Mouse (Mus musculus) CD4-positive helper T cell, adult 2 months (primary cell): ENCODE results near the gene Ttc28.
A peak's percentile ranks its signal among the peaks of the same experiment; 100 is the strongest.

Experiments
- DNase-seq: peaks from one replicate; pipeline ENCODE4 v3.0.0-alpha.2; 2012; ENCODE audit warnings: low read depth, missing footprints, low spot score

Gene Ttc28

GRCm38 (mm10) chr5:111204976-111205586 lies 325.5 kb downstream of the Ttc28 start:
- DNase-seq = no peak

GRCm38 (mm10) chr5:111205817-111206216 lies 326.2 kb downstream of the Ttc28 start:
- no peak for DNase-seq

- peak; percentile 29 for DNase-seq
Measured at GRCm38 (mm10) chr5:111207924-111208659, 328.5 kb downstream of the Ttc28 start.

DNA sequence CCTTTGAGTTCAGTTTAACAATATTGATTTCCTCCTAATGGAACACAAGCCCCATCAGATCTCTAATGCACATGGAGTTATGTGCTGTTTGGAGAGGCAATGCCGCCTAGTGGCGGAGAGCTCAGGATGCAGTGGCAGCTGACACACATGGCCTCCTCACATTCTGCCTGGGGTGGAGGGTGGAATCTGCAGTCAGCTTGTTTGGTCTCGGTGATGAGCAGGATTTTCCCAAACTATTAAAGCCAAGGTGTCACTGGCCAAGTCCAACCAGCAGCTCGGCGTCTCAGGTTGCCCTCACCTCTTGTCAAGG lies 329.0 kb downstream of the Ttc28 start:
- DNase-seq = peak; percentile 54

DNA sequence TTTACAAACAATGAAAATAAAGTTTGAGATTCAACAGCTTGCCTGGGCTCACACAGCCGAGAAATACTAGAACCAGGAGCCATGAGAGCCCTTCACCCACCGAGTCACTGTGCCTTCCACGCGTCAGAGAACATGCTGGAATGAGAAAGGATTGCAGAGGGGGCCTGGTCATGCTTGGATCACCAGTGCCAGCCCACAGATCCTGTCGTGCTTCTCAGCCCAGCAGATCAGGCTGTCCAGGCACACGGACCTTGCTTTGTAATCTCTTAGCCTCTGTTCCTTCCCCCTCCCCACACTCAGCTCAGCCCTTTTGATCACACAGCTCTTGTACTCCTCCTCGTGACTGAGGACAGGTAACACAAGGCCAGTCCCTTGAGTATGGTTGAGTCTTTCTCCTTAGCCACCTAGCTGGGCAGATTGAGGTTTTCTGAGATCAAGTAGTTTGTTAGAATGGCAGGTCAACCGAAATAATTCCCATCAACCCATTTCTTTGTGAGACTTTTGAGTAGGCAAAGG lies 334.4 kb downstream of the Ttc28 start:
- DNase-seq = no peak

DNA sequence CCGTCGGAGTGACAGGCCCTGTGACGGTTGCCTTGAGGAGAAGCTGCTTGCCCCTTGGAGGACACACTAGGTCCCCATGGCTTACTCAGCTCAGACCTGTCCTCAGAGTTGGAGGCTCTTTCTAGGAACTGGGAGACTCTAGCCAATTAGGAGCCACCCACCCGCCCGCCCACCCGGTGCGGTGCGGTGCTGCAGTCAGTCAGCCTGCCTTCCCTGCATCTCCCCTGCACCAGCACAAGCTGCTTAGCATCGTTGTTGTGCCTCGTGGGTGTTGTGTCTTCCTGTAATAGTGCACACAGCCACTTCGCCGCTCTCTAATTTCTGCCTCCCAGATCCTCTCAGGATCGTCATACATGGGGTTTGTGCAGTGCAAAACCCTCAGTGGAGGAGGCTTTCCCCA lies 335.3 kb downstream of the Ttc28 start:
- DNase-seq = no peak

GRCm38 (mm10) chr5:111215722-111216121 lies 336.1 kb downstream of the Ttc28 start:
- no peak for DNase-seq

DNA sequence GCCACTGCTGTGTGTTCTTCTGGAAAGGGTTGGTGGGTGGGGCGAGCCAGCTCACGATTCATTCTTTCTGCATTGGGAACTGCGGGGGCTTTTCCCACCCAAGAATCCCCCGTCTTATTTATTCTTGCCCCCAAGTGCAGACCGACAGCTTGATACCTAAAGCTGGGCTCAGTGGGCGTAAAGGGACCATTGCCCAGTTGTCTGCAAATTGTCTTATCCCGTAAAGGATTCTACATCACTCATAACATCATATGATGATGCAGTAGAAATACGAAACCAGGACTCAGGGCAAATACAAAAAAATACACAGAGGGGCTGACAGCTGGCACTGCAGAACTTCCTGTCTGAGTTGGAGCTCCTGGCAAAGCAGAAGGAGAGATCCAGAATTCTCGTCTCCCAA lies 336.6 kb downstream of the Ttc28 start:
- no peak for DNase-seq

DNA sequence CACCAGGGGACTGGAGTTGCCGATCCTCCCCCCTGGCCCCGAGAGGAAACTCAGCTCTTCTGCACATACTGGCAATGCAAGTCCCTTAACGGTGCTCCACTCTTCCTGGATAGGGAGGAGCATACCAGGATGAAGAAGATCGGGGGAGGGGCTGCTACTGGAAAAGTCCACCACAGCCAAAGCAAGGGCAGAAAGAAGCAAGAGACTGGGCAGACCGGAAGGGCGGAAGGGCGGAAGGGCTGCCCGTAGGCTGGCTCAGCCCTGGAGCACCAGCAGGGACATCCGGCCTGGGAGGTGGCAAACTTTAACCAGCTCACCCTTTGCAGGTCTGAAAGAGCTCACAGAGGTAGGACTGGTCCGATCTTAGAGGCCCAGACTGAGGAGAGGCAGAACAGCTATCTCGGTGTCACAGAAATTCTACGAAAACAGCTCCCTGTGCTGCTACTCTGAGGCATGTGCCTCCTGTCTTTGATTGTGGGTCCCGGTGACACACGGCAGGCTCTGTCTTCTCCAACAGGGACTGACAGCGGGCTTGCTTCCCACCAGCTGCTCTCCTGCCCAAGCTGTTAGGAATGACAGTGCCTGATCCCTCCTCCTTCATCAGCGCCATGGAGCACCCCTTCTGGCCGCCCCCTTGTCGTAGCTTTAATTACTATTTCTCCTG lies 338.0 kb downstream of the Ttc28 start:
- DNase-seq = no peak

DNA sequence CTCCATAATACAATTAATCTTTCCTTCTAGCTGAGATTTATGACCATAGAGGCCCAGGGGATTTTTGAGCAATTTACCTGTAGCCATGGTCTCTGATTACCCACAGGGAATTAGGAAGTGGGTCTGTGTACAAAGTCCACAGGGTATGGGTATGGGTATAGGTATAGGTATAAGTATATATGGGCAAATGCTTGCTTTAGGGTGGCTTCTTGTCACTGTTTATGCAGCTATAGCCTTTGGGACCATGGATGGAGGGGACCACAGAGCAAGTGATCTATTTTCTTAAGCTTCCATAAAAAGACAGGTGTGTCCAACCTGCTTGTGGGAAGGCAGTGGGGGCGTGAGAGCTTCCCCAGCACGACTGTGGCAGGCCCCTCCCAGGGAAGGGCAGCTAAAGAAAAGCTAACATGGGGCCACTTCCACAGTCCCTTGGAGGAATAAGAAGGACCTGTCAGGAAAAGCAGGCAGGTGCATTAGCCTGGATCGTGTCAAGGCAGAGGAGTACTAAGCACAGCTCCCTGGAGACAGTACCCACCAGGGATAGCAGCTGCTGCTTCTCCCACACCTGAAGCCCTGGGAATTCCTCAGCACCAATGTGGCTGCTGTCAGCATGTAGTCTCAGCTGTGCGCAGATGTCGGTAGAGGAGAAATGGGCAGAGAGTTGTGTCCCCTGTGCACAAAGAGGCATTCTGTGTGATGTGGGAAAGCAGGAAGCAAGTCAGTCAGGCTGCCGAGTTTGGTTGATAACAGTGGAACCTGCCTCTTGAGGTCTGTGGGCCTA lies 338.7 kb downstream of the Ttc28 start:
- no peak for DNase-seq

DNA sequence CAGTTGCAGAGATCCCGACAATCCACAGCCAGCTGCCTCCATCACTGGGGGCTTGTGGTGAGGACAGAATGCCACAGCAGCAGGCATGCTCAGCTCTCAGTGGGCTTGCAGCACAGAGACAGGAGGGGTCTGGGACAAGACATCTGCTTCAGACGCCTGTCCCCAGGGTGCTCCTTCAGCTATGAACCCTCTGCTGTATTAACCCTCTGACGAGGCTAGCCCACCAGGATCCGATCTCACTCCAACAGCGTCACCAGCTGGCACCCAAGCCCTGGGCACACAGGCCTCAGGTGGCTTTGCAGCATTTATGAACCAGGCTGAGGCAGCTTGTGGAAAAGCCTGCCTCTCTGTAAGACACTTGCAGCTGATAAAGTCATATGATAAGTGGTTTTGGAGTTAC lies 339.4 kb downstream of the Ttc28 start:
- no peak for DNase-seq

DNA sequence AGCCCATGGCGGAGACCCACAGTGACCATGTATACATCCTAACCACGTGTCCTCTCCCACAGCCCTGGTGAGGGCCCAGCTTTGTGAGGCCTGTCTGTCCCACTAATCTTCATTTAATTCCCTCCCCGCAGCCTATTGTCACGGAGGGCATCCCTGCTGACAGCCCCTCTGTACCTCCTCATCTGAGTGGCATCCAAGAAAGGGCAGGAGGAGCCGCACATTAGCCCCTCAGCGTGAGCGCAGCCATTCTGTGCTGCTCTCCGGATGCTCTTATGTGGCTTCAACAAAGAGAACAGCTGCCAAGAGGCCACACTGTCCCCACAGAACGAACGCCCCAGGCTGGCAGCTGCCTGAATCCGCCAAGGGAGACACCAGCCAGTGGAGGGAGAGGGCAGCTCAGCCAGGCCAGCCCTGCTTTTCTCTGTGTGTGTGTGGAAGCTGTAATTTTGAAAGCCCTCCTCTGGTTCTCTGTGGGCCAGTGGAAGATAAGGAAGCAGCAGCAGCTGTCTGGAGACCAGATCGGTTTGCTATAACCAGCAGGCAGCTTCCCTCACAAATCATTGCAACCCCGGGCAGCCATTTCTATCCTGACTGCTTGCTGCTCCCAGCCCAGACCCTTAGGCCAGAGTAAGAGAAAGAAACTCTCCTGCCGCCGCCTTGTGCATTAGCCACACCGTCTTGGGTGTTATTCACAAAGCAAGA lies 341.2 kb downstream of the Ttc28 start:
- DNase-seq = no peak

- DNase-seq = no peak
Measured at GRCm38 (mm10) chr5:111222820-111223219, 343.2 kb downstream of the Ttc28 start.

GRCm38 (mm10) chr5:111225306-111225705 lies 345.7 kb downstream of the Ttc28 start:
- DNase-seq = no peak

DNA sequence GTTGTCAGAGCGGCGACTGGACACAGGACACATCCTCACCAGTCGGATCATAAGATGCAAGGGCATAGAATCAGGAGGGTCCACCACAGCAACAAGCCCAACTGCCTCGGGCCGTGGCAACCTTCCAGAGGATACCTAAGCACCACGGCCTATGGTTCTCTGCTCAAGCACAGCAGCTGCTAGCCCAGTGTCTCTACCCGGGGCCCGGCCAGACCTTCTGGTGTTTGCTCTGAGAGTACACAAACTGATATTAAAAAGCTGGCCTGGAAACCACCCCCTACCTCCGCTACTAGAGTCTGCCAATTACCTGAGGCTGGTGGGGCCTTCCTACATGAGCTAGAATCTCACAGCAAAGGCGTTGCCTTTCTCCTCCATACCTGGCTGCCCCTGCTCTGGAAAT lies 346.9 kb downstream of the Ttc28 start:
- no peak for DNase-seq

DNA sequence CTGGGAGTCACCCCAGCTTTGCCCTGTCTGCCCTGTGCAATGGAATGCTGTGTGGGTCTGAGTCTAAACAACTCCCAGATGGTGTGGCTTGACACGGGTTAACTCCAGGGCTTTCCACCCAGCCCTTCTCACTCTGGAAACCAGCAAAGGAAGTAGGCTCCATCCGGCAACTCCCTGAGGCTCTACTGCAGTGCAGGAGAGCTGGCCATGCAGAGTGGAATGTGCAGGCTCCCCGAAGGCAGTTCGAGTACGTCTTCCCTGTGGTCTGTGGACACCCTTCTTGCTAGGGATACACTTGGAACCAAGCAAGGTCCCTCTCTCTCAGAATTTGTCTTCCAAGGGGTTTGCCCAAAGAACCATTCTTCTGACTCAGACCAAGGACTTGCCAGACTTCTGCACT lies 348.2 kb downstream of the Ttc28 start:
- DNase-seq = no peak

DNA sequence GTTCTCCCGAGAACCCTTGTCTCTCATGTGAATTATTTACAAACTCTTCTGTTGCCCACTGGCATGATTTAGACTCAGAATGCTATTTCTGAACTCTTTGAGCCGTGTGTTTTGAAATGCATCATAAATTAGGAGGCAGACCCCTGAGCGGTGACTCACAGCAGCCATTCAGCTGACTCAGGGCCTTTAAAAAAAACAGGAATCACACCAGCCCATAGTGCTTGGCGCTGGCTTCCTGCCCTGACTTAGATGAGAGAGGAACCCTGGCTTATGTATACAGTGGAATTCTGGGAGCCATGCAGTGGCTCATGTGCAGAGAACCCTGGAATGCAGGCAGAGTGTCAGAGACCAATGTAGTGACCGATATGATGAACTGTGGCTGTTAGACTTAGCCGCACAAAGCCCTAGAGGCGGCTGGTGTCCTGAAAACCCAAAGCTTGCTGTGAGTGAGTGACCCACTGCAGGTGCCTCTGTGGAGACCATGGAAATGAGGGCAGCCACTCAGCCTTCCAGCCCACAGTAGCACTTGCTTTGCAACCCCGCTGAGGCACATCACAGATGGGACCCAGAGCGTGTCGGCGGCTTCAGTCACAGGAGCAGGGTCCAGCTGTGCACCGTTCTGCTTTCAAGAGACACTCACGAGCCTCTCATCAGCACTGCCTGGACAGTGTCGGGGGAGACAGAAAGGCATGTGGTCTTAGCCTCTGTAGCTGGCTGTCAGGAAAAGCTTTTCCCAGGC lies 348.9 kb downstream of the Ttc28 start:
- DNase-seq = no peak

GRCm38 (mm10) chr5:111229041-111229394 lies 349.4 kb downstream of the Ttc28 start:
- DNase-seq = no peak

GRCm38 (mm10) chr5:111229671-111230070 lies 350.1 kb downstream of the Ttc28 start:
- DNase-seq = no peak

DNA sequence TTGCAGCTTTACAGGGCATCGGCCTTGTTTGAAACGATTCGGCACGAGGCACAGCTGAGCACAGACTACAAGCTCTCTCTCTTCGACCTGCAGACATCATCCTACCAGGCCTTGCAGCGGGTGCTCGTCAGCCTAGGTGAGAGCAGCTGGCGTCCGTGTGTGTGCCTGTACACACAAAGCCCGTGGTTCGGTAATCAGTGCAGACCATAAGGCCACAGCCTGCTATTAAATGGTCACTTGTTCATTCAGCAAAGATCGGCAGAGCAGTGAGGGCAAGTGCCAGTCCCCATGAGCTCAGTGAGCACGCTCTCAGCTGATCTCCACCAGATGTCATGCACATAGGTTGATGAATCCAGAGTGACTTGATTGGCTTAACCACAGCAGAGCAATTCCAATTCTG lies 351.4 kb downstream of the Ttc28 start:
- DNase-seq = no peak

GRCm38 (mm10) chr5:111231769-111232168 lies 352.2 kb downstream of the Ttc28 start:
- no peak for DNase-seq
